9 mouse cellular contexts compared by ENCODE assay signal in genomic region chr7:142084395-142084794, GRCm38 (mm10). TPM values are rescaled to one million over a fixed set of nuclear protein-coding genes. Genes with fewer than 3 reads are reported as not detected.
DNase-seq lines count a peak whose midpoint lies in the region; ATAC-seq and TF ChIP-seq lines count a peak whose summit lies in the region.
"Had no signal": no experiment of that assay in that cellular context is flagged by ENCODE, and none has a peak within 500 bp of the region (broad histone marks: within the 10 kb centered on the region; RNA-seq: fewer than 3 reads in every experiment).

No protein-coding gene starts in this region.

- peaks cover 36% of the 10 kb centered on the region for H3K4me1 ChIP-seq in heart, embryonic 10.5 days
- H3K4me1 ChIP-seq in lung, adult 2 months (ENCODE audit: control insufficient read depth, insufficient read depth, low read length), result peaks cover 13% of the 10 kb centered on the region
- peaks cover 11% of the 10 kb centered on the region; the same call in 1 of the 2 replicates for H3K4me1 ChIP-seq in intestine, embryonic 14.5 days (replicated peaks; ENCODE audit: control insufficient read depth, insufficient read depth, low read length)
- peaks cover 18% of the 10 kb centered on the region; the same call in 1 of the 2 replicates for H3K4me1 ChIP-seq in stomach, embryonic 16.5 days (ENCODE audit: control insufficient read depth, insufficient read depth, low read length)

- H3K9me3 ChIP-seq in heart, embryonic 10.5 days, result no peaks in the 10 kb centered on the region
- no peaks in the 10 kb centered on the region for H3K9me3 ChIP-seq in intestine, embryonic 14.5 days (ENCODE audit: control insufficient read depth, low read length)
- H3K9me3 ChIP-seq in stomach, embryonic 16.5 days (replicated peaks; ENCODE audit: control insufficient read depth, low read length), result no peaks in the 10 kb centered on the region

- H3K9ac ChIP-seq in intestine, embryonic 14.5 days (ENCODE audit: low read length), result no peak overlapping the region
- H3K9ac ChIP-seq in stomach, embryonic 16.5 days (ENCODE audit: low read length), result 0 out of 2 replicates have a peak overlapping the region, but pooled peaks have one; percentile 29

- no peak for TF ChIP-seq CTCF in lung, adult 2 months (IDR thresholded peaks at IDR 0.05; ENCODE audit: insufficient read depth, low read length)

- H3K27me3 ChIP-seq in heart, embryonic 10.5 days (ENCODE audit: insufficient read depth, poor library complexity, severe bottlenecking), result peaks cover 95% of the 10 kb centered on the region
- peaks cover 49% of the 10 kb centered on the region for H3K27me3 ChIP-seq in intestine, embryonic 14.5 days (replicated peaks; ENCODE audit: control insufficient read depth, insufficient read depth, low read length)
- peaks cover 28% of the 10 kb centered on the region for H3K27me3 ChIP-seq in stomach, embryonic 16.5 days (ENCODE audit: control insufficient read depth, insufficient read depth, low read length)

- 0 out of 2 replicates have a peak overlapping the region, but pooled peaks have one; percentile 37 for H3K27ac ChIP-seq in heart, embryonic 10.5 days
- no peak overlapping the region for H3K27ac ChIP-seq in intestine, embryonic 14.5 days (ENCODE audit: low read depth)
- peak overlapping the region; percentile 0; the same call in 1 of the 2 replicates for H3K27ac ChIP-seq in stomach, embryonic 16.5 days (ENCODE audit: low read length)

- H3K36me3 ChIP-seq in heart, embryonic 10.5 days, result peaks cover 46% of the 10 kb centered on the region
- 0 out of 2 replicates have a peak, but pooled peaks cover 5% of the 10 kb centered on the region for H3K36me3 ChIP-seq in intestine, embryonic 14.5 days (ENCODE audit: control insufficient read depth, insufficient read depth, low read length)
- H3K36me3 ChIP-seq in stomach, embryonic 16.5 days (ENCODE audit: control insufficient read depth, insufficient read depth, low read length), result no peaks in the 10 kb centered on the region

- H3K4me2 ChIP-seq in intestine, embryonic 14.5 days (ENCODE audit: low read length), result no peak overlapping the region
- H3K4me2 ChIP-seq in stomach, embryonic 16.5 days (ENCODE audit: low read depth, low read length), result no peak overlapping the region

- no peak overlapping the region for H3K4me3 ChIP-seq in heart, embryonic 10.5 days
- no peak overlapping the region for H3K4me3 ChIP-seq in lung, adult 2 months (replicated peaks; ENCODE audit: extremely low read depth, low read depth, low read length)
- no peak overlapping the region for H3K4me3 ChIP-seq in intestine, embryonic 14.5 days (ENCODE audit: low read depth, low read length)
- no peak overlapping the region for H3K4me3 ChIP-seq in stomach, embryonic 16.5 days (replicated peaks; ENCODE audit: low read length)

- 22% methylated on average over 5 of the region's 5 CpGs for WGBS in heart, embryonic 10.5 days
- 29% methylated on average over 5 of the region's 5 CpGs for WGBS in lung, adult 2 months
- 24% methylated on average over 5 of the region's 5 CpGs for WGBS in intestine, embryonic 14.5 days
- whole genome bisulfite sequencing in stomach, embryonic 16.5 days, result 30% methylated on average over 5 of the region's 5 CpGs

- no peak for TF ChIP-seq POLR2A in lung, adult 2 months (IDR thresholded peaks at IDR 0.05; ENCODE audit: borderline replicate concordance, extremely low read depth, low read depth, low read length)

- ATAC-seq in intestine, embryonic 14.5 days (replicated peaks; ENCODE audit: low FRiP score, low TSS enrichment, low read depth), result 0 out of 2 replicates have a peak, but pooled peaks have one; percentile 42
- ATAC-seq in stomach, embryonic 16.5 days (ENCODE audit: insufficient read depth, low FRiP score), result peak; percentile 24; the same call in 1 of the 2 replicates

- no peak for DNase-seq in heart, embryonic 10.5 days (ENCODE audit: low spot score)
- DNase-seq in heart, adult 11 months, result no peak
- DNase-seq in lung, adult 2 months, result peak; percentile 36
- no peak for DNase-seq in lung, postnatal 14 days
- no peak for DNase-seq in intestine, embryonic 14.5 days (ENCODE audit: low spot score)
- DNase-seq in spleen, adult 12 weeks (ENCODE audit: low spot score), result no peak
- DNase-seq in retina, postnatal 1 day, result no peak

RNA-seq across cellular contexts. Expression of gene Dusp8, which starts 11.2 kb away (rescaled TPM):
- polyA plus RNA-seq in heart, embryonic 10.5 days (2016; fragmentation: Nextera tagmentation; extraction: Ambion mirVana), result 5.3 and 9.0 TPM in 2 replicates
- 30.1 and 33.3 TPM in 2 replicates for polyA plus RNA-seq in lung, adult 2 months (2012; rRNA removed)
- 8.1 and 8.8 TPM in 2 replicates for polyA plus RNA-seq in intestine, embryonic 14.5 days (2014; fragmentation: Nextera tagmentation; extraction: Ambion mirVana)
- 6.4 TPM in 2 replicates for polyA plus RNA-seq in stomach, embryonic 16.5 days (2015; fragmentation: Nextera tagmentation; extraction: Ambion mirVana)

RNA-seq across cellular contexts. Expression of gene Mob2, which starts 23.5 kb away (rescaled TPM):
- polyA plus RNA-seq in heart, embryonic 10.5 days (2016; fragmentation: Nextera tagmentation; extraction: Ambion mirVana), result 52.4 and 54.9 TPM in 2 replicates
- 40.6 and 54.0 TPM in 2 replicates for polyA plus RNA-seq in lung, adult 2 months (2012; rRNA removed)
- 63.0 and 64.8 TPM in 2 replicates for polyA plus RNA-seq in intestine, embryonic 14.5 days (2014; fragmentation: Nextera tagmentation; extraction: Ambion mirVana)
- 73.9 and 75.9 TPM in 2 replicates for polyA plus RNA-seq in stomach, embryonic 16.5 days (2015; fragmentation: Nextera tagmentation; extraction: Ambion mirVana)

RNA-seq across cellular contexts. Expression of gene Gm45618, which starts 36.1 kb away (rescaled TPM):
- not detected in 2 replicates for polyA plus RNA-seq in heart, embryonic 10.5 days (2016; fragmentation: Nextera tagmentation; extraction: Ambion mirVana)
- polyA plus RNA-seq in lung, adult 2 months (2012; rRNA removed), result not detected in 2 replicates
- not detected in 2 replicates for polyA plus RNA-seq in intestine, embryonic 14.5 days (2014; fragmentation: Nextera tagmentation; extraction: Ambion mirVana)
- not detected in 2 replicates for polyA plus RNA-seq in stomach, embryonic 16.5 days (2015; fragmentation: Nextera tagmentation; extraction: Ambion mirVana)

RNA-seq across cellular contexts. Expression of gene Gm39115, which starts 51.4 kb away (rescaled TPM):
- polyA plus RNA-seq in heart, embryonic 10.5 days (2016; fragmentation: Nextera tagmentation; extraction: Ambion mirVana), result not detected in 2 replicates
- not detected in 2 replicates for polyA plus RNA-seq in lung, adult 2 months (2012; rRNA removed)
- not detected in 2 replicates for polyA plus RNA-seq in intestine, embryonic 14.5 days (2014; fragmentation: Nextera tagmentation; extraction: Ambion mirVana)
- not detected in 2 replicates for polyA plus RNA-seq in stomach, embryonic 16.5 days (2015; fragmentation: Nextera tagmentation; extraction: Ambion mirVana)
- polyA plus RNA-seq: midbrain, embryonic 14.5 days had no signal
